Mouse (Mus musculus): ENCODE results near the gene a. TPM values are rescaled to one million over a fixed set of nuclear protein-coding genes. Genes with fewer than 3 reads are reported as not detected.

a gene
- polyA plus RNA-seq, 1 experiment from 2014 or later, result 0.40 TPM

GRCm38 (mm10) chr2:154776496-154776895 lies 14.7 kb upstream of the a start:
- Histone ChIP-seq H3K27ac (ENCODE audit: low read depth, low read length) (no peak overlapping the region), H3K9me3 (ENCODE audit: control insufficient read depth, low read length) (no peaks in the 10 kb centered on the region), H3K36me3 (ENCODE audit: control insufficient read depth, insufficient read depth, low read length) (no peaks in the 10 kb centered on the region), H3K27me3 (ENCODE audit: control insufficient read depth, insufficient read depth, low read length) (no peaks in the 10 kb centered on the region), H3K4me2 (no peak overlapping the region), H3K9ac (ENCODE audit: low read length) (no peak overlapping the region), H3K4me1 (ENCODE audit: control insufficient read depth, insufficient read depth, low read length) (no peaks in the 10 kb centered on the region), H3K4me3 (ENCODE audit: low read depth, low read length) (no peak overlapping the region)
- WGBS, result 74% methylated on average over 7 of the region's 7 CpGs
- ATAC-seq (ENCODE audit: low FRiP score) (no peak), DNase-seq (ENCODE audit: low spot score, missing footprints) (no peak)

DNA sequence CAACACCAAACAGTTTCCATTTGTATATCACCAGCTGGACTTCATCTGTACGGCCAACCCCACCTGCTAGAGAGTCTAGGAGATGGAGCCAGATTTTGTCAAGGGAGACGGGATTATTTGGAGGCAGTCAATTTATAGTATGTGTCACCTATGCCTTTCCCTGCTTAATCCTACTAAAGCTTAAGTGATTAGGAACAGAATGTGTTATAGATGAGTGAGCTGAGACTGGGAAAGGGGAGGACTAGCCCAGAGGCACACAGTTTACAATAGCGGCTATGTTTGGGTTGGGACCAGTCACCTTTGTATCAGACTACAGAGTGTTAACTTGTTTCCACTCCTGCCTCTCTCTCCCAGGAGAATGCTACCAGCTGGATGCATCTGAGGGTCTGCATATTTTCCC lies 11.6 kb upstream of the a start:
- DNase-seq (ENCODE audit: low spot score, missing footprints) (no peak), ATAC-seq (ENCODE audit: low FRiP score) (no peak)
- Histone ChIP-seq H3K9me3 (ENCODE audit: control insufficient read depth, low read length) (no peaks in the 10 kb centered on the region), H3K27me3 (ENCODE audit: control insufficient read depth, insufficient read depth, low read length) (no peaks in the 10 kb centered on the region), H3K27ac (ENCODE audit: low read depth, low read length) (no peak overlapping the region), H3K4me1 (ENCODE audit: control insufficient read depth, insufficient read depth, low read length) (no peaks in the 10 kb centered on the region; the same call in 1 of the 2 replicates), H3K36me3 (ENCODE audit: control insufficient read depth, insufficient read depth, low read length) (no peaks in the 10 kb centered on the region), H3K4me3 (ENCODE audit: low read depth, low read length) (no peak overlapping the region), H3K4me2 (no peak overlapping the region), H3K9ac (ENCODE audit: low read length) (no peak overlapping the region)
- 44% methylated on average over 3 of the region's 3 CpGs for WGBS

GRCm38 (mm10) chr2:154782361-154782760 lies 8.8 kb upstream of the a start:
- no peaks in the 10 kb centered on the region for H3K36me3 ChIP-seq (ENCODE audit: control insufficient read depth, insufficient read depth, low read length)
- DNase-seq (ENCODE audit: low spot score, missing footprints) (no peak), ATAC-seq (ENCODE audit: low FRiP score) (no peak)
- H3K27ac ChIP-seq (ENCODE audit: low read depth, low read length), result no peak overlapping the region
- no peak overlapping the region for H3K9ac ChIP-seq (ENCODE audit: low read length)
- H3K4me1 ChIP-seq (ENCODE audit: control insufficient read depth, insufficient read depth, low read length), result peaks cover 3% of the 10 kb centered on the region
- H3K9me3 ChIP-seq (ENCODE audit: control insufficient read depth, low read length), result no peaks in the 10 kb centered on the region
- H3K4me3 ChIP-seq (ENCODE audit: low read depth, low read length), result no peak overlapping the region
- no peak overlapping the region for H3K4me2 ChIP-seq
- no peaks in the 10 kb centered on the region for H3K27me3 ChIP-seq (ENCODE audit: control insufficient read depth, insufficient read depth, low read length)
- WGBS, result 77% methylated on average over 4 of the region's 4 CpGs

DNA sequence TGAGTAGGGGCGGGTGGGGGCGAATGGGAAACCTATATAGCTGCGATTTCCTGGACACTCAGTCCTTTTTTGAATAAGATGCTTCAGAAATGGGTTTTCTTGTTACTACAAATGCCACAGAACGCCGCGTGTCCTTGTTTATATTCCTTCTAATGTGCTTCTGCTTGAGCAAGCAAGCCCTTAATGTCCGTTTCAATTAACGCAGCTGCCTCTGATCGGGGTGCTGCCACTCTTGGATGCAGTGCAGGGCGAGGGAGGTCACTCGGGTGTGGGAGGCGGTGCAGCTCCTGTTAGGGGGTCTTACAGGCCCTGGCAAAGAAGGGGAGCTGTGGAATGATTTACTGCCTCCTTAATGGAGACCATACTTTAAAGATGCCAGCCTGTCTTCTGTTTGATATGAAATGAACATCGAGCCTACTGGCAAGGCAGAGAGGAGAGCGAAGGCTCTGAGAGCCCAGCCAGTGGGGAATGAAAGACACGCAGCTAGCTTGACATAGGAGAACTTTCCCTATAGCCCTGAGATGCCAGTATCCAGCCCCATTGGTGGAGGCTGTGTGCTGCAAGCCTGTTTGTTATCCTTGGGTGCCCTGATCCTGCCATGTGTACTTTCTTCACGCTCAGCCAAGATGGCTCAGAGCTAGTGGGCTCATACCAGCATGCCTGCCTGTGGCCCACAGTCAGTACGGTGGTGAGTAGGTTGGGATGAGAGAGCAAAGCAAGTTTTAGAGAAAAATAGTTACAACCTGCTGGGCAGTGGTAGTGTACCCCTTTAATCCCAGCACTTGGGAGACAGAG lies 8.1 kb upstream of the a start:
- H3K27ac ChIP-seq (ENCODE audit: low read depth, low read length), result no peak overlapping the region
- peaks cover 3% of the 10 kb centered on the region for H3K4me1 ChIP-seq (ENCODE audit: control insufficient read depth, insufficient read depth, low read length)
- no peaks in the 10 kb centered on the region for H3K9me3 ChIP-seq (ENCODE audit: control insufficient read depth, low read length)
- no peaks in the 10 kb centered on the region for H3K27me3 ChIP-seq (ENCODE audit: control insufficient read depth, insufficient read depth, low read length)
- WGBS, result 77% methylated on average over 17 of the region's 17 CpGs
- no peak overlapping the region for H3K4me3 ChIP-seq (ENCODE audit: low read depth, low read length)
- no peak overlapping the region for H3K4me2 ChIP-seq
- DNase-seq (ENCODE audit: low spot score, missing footprints) (no peak), ATAC-seq (ENCODE audit: low FRiP score) (no peak)
- H3K36me3 ChIP-seq (ENCODE audit: control insufficient read depth, insufficient read depth, low read length), result no peaks in the 10 kb centered on the region
- H3K9ac ChIP-seq (ENCODE audit: low read length), result no peak overlapping the region

GRCm38 (mm10) chr2:154785284-154785683 lies 5.9 kb upstream of the a start:
- Histone ChIP-seq H3K4me1 (ENCODE audit: control insufficient read depth, insufficient read depth, low read length) (peaks cover 8% of the 10 kb centered on the region), H3K27ac (ENCODE audit: low read depth, low read length) (no peak overlapping the region), H3K4me2 (no peak overlapping the region), H3K9ac (ENCODE audit: low read length) (no peak overlapping the region), H3K4me3 (ENCODE audit: low read depth, low read length) (no peak overlapping the region), H3K36me3 (ENCODE audit: control insufficient read depth, insufficient read depth, low read length) (no peaks in the 10 kb centered on the region), H3K9me3 (ENCODE audit: control insufficient read depth, low read length) (no peaks in the 10 kb centered on the region), H3K27me3 (ENCODE audit: control insufficient read depth, insufficient read depth, low read length) (no peaks in the 10 kb centered on the region)
- WGBS, result 56% methylated on average over 3 of the region's 3 CpGs
- no peak for ATAC-seq (ENCODE audit: low FRiP score)
- no peak for DNase-seq (ENCODE audit: low spot score, missing footprints)

GRCm38 (mm10) chr2:154786187-154786586 lies 5.0 kb upstream of the a start:
- DNase-seq (ENCODE audit: low spot score, missing footprints) (no peak), ATAC-seq (ENCODE audit: low FRiP score) (no peak)
- no peak overlapping the region for H3K4me3 ChIP-seq (ENCODE audit: low read depth, low read length)
- H3K4me2 ChIP-seq, result no peak overlapping the region
- no peaks in the 10 kb centered on the region for H3K27me3 ChIP-seq (ENCODE audit: control insufficient read depth, insufficient read depth, low read length)
- 45% methylated on average over 3 of the region's 3 CpGs for WGBS
- H3K36me3 ChIP-seq (ENCODE audit: control insufficient read depth, insufficient read depth, low read length), result no peaks in the 10 kb centered on the region
- no peaks in the 10 kb centered on the region for H3K9me3 ChIP-seq (ENCODE audit: control insufficient read depth, low read length)
- H3K27ac ChIP-seq (ENCODE audit: low read depth, low read length), result no peak overlapping the region
- no peak overlapping the region for H3K9ac ChIP-seq (ENCODE audit: low read length)
- H3K4me1 ChIP-seq (ENCODE audit: control insufficient read depth, insufficient read depth, low read length), result peaks cover 8% of the 10 kb centered on the region

DNA sequence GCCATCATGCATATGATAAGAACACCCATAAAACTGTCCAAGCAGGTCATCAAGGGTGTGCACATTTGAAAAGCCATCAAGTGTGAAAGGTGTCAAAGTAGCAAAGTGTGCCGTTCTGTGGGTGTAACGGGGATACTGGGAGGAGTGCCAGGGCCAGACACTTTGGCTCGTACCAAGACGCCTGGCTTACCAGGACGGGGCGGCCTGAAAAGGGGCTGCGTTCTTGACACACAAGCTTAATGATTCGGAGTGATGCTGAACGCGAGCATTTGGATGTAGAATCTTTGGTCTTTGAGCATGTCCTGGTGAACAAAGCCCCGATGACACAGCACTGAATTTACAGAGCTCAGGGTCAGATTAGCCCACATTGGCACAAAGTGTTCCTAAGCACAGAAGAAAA lies 4.4 kb upstream of the a start:
- peaks cover 8% of the 10 kb centered on the region for H3K4me1 ChIP-seq (ENCODE audit: control insufficient read depth, insufficient read depth, low read length)

DNA sequence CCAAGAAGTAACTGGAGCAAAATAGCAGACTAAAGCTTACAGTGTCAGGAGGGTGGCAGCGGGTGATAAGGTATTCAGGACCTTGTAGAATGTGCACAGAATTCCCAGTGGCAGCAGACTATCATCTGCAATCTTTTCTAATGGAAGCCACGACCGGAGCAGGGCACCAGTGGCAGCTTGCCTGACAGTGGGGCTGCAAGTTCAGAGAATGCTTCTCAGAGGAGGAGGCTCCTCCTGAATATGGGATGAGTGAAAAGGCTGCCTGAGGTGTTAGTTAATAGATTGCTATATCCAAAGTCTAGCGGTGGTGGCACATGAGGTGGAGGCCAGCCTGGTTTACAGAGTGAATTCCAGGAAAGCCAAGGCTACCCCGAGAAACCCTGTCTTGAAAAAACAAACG lies 1.8 kb upstream of the a start:
- Histone ChIP-seq H3K36me3 (ENCODE audit: control insufficient read depth, insufficient read depth, low read length) (no peaks in the 10 kb centered on the region), H3K4me1 (ENCODE audit: control insufficient read depth, insufficient read depth, low read length) (peaks cover 28% of the 10 kb centered on the region), H3K4me2 (no peak overlapping the region), H3K27me3 (ENCODE audit: control insufficient read depth, insufficient read depth, low read length) (no peaks in the 10 kb centered on the region), H3K9ac (ENCODE audit: low read length) (no peak overlapping the region), H3K4me3 (ENCODE audit: low read depth, low read length) (no peak overlapping the region), H3K27ac (ENCODE audit: low read depth, low read length) (no peak overlapping the region), H3K9me3 (ENCODE audit: control insufficient read depth, low read length) (no peaks in the 10 kb centered on the region)
- 70% methylated on average over 6 of the region's 6 CpGs for WGBS
- ATAC-seq (ENCODE audit: low FRiP score) (no peak), DNase-seq (ENCODE audit: low spot score, missing footprints) (no peak)

More for the DNA sequence above, 4.4 kb upstream of the a start:
- Histone ChIP-seq H3K9me3 (ENCODE audit: control insufficient read depth, low read length) (no peaks in the 10 kb centered on the region), H3K27ac (ENCODE audit: low read depth, low read length) (no peak overlapping the region), H3K4me3 (ENCODE audit: low read depth, low read length) (no peak overlapping the region), H3K4me2 (no peak overlapping the region), H3K9ac (ENCODE audit: low read length) (no peak overlapping the region), H3K36me3 (ENCODE audit: control insufficient read depth, insufficient read depth, low read length) (no peaks in the 10 kb centered on the region), H3K27me3 (ENCODE audit: control insufficient read depth, insufficient read depth, low read length) (no peaks in the 10 kb centered on the region)
- DNase-seq (ENCODE audit: low spot score, missing footprints) (no peak), ATAC-seq (ENCODE audit: low FRiP score) (no peak)
- WGBS, result 81% methylated on average over 11 of the region's 11 CpGs

GRCm38 (mm10) chr2:154789977-154790655 lies 1.1 kb upstream of the a start:
- 5% methylated on average over 14 of the region's 14 CpGs for WGBS
- Histone ChIP-seq H3K36me3 (ENCODE audit: control insufficient read depth, insufficient read depth, low read length) (no peaks in the 10 kb centered on the region), H3K4me3 (ENCODE audit: low read depth, low read length) (peak overlapping the region; percentile 83), H3K4me2 (peak overlapping the region; percentile 51), H3K4me1 (ENCODE audit: control insufficient read depth, insufficient read depth, low read length) (peaks cover 34% of the 10 kb centered on the region), H3K27ac (ENCODE audit: low read depth, low read length) (no peak overlapping the region; the same call in none of the 2 replicates), H3K9me3 (ENCODE audit: control insufficient read depth, low read length) (no peaks in the 10 kb centered on the region), H3K27me3 (ENCODE audit: control insufficient read depth, insufficient read depth, low read length) (no peaks in the 10 kb centered on the region), H3K9ac (ENCODE audit: low read length) (peak overlapping the region; percentile 54)
- DNase-seq (ENCODE audit: low spot score, missing footprints) (no peak), ATAC-seq (ENCODE audit: low FRiP score) (no peak)
